Mouse (Mus musculus) urinary bladder, postnatal 36 days (tissue): Measurements from ENCODE around the gene Pxk.

Source experiments
- DNase-seq, 2 experiments: peaks; one replicate each; pipeline ENCODE4 v3.0.0; 2022; ENCODE audit warnings: low spot score in 2 of 2, mixed read lengths in 1 of 2

Pxk gene

GRCm38 (mm10) chr14:8206179-8206910, 108.3 kb downstream of the Pxk start:
- no peak for DNase-seq

DNA sequence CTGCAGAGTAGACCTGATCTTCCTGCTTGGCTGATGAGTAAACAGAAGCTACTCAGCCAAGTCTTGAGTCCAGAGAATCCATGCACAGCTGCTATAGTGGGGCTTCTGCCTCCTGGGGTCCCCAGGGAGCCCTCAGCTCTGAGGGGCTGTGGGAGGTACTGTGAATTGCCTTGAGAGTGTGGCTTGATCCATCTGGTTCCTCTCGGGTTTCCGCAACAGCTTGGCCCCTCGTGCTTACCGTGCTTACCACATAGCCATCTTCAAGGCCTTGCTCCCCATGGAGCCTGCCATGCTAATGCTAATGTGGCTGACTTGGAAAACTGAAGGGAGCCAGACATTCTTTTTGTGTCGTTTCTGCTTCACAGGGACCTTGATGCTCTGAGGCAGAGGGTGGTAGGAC, 109.1 kb downstream of the Pxk start:
- no peak for DNase-seq

DNA sequence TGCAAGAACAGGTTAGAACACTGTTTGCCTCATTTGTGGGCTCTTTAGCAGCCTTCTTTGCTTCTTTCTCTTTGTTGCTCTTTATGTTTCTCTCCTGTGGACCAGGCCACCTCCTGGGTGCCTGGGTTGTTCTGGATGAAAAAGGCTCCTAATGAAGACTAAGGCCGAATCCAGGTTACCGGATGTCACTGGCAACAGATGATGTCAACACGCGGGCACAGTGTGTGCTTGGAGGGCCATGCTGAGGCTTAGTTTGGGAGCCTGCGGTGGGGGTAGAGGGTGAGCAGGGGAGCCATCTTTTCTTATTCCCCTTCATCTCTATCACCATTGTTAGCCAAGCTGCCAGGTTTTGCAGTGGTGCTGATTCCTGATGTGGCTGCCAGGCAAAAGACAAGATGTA, 109.5 kb downstream of the Pxk start:
- DNase-seq = no peak

- DNase-seq = no peak
Measured at GRCm38 (mm10) chr14:8208876-8209275, 110.9 kb downstream of the Pxk start.

GRCm38 (mm10) chr14:8209896-8210295, 111.9 kb downstream of the Pxk start:
- no peak for DNase-seq

DNA sequence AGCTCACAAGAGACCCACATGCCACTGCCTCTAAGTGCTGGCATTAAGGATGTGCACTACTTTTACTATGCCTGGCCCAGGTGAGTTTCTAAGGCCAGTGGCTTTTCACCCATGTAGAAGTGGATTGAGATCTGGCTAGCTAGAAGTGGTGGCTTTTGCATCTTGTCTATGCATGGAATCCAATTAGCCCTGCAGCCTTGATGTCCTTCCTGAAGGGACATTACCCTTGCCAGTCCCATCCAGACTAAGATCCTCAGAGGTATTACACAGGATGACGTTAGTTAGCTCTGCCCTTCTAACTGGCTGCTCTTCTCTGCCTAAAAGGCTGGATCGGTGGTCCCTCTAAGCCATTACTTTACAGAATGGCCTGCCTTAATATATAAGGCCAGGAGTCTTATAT, 115.0 kb downstream of the Pxk start:
- DNase-seq = no peak

GRCm38 (mm10) chr14:8213803-8214224, 115.8 kb downstream of the Pxk start, which contains the start of gene Kctd6:
TSS of gene Kctd6 (plus strand) at chr14:8214140.
- peak; percentile 97 to 99 for DNase-seq
